Mouse (Mus musculus): ENCODE results near the gene Stxbp3.
"Not testable (repeated sequence)": the region's sequence is repeated elsewhere in the genome, so short reads cannot be mapped to it uniquely, and the experiment has no call there.

Gene Stxbp3

DNA sequence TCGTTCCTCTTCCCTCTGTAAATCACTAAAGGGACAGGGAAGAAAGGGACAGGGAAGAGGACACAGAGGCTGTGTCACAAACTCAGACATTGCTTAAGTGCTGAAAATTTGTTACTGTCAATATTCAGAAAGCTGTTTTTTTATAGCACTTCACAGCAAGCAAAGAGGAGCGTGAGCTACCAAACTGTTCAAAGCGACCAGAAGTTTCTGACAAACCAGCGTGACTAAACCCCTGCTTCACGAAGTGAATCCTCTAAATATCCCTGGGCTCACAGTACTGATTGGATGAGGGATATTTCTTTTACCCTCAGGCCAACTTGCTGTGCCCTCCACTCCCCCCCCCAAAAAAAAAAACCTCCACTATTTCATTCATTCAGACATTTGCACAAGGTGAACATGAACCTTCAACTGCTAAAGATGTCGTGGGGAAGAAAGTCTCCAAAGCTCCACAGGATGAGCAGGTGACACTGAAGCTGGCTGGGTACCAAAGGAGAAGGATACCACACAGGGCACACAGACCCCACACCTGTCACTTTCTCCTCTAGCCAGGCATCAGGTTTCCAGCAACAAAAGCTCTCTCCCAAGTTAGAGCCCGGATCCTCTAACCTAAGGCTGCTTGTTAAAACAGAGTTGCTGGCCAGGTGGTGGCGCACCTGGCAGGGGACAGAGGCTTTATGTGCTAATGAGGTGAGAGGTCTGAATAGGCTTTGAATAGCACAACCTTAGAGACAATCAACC lies 16.2 kb upstream of the Stxbp3 start:
- DNase-seq = peak; percentile 60

DNA sequence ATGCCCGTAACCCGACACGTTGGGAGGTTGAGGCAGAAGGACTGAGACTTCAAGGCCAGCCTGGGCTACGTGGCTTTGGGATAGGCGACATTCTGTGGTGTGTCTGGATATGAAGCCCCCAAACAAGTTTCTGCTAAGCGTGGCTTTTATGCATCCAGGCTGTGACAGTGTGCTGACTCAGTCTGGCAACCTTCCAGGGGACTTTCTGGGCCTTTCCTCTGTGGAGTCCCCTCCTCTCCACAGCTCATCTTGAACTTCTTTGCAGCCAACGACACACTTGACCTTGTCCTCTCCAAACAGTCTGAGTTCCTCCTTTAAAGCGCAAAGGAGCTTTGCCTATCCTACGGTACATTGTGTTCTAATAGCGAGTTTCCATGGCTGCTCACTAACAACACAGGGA lies 15.5 kb upstream of the Stxbp3 start:
- no peak for DNase-seq

DNA sequence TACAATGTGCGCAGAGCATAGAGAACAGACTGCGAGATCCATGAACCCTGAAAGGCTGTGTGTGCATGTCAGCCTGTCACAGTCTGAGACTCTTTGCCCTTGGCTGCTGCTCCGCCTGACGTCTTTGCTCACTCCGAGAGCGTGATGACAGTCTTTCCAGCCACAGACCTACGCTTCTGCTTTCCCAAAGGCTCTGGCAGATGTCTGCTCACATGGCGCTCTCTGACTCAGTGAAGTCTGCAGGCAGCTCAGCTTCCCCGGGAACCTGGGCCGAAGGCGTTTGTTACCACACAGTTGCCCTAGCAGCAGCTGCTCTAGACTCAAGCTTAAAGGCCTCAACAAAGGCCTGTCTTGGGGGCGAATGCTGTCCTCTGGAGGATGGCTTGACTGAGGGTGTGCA lies 15.0 kb upstream of the Stxbp3 start:
- DNase-seq = no peak

DNA sequence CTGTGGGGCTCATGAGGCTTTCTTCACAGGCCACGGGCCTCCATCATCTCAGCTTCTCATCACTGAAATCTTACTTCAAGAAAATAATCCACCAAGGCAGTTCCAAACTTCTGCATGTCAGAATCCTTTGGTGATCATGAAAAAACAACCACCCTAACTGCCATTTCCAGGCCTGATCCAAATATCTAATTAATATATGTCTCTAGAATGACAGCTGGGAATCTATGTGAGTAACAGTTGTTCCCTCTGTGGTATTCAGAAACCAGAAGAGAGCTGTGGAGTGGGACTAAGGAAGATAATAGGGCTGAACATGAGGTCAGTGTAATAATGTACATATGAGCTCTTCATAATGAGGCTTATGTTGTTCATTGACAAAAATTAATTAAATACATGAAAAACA lies 12.9 kb upstream of the Stxbp3 start:
- DNase-seq = no peak

DNA sequence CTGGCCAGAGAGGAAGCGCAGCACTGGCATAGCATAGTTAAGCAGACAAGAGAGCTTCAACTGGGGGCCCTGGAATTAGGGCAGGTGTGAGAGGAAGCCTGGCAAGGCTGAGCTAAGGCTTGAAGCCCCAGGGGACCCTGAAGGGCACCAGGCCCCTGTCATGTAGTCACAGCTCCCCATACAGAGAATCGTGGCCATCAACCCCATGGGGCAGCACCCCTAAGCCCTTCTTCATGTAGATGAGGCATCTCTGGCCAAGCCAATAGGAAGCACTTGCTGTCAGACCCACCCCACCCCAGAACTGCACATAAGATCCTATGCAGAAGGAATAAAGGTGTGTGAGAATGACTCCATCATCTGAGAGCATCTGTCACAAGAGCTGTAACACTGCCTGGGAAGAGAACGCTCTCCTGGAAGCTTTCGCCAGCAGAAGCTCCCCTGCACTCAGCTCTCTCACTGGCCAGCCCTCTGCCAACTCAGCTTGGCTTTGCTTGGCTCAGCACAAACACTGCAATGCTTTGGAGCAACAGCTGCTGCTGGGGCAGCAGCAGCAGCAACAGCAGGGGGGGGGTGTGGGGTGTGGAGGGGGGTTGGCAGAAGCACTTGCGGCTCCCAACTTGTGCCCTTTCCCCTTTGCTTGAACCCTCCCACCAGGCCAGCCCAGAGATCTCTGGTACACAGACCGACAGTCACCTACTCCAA lies 11.8 kb upstream of the Stxbp3 start:
- no peak for DNase-seq

DNA sequence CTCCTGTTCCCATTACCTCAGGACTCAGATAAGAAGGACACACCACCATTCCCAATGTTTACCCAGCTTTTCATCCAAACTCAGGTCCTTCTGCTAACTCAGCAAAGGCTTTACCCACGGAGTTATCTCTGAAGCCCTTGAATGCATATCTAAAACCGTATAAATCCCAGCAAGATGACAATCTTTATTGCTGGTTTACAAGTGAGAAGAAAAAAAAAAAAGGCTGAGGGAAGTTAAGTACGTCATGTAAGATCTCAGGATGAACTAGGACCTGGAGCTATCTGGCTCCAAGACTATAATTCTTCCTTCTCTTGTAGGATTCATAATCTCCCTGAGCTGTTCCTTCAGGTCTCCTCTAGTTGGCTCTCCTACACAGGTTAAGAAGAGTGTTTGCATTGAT lies 11.2 kb upstream of the Stxbp3 start:
- no peak for DNase-seq

DNA sequence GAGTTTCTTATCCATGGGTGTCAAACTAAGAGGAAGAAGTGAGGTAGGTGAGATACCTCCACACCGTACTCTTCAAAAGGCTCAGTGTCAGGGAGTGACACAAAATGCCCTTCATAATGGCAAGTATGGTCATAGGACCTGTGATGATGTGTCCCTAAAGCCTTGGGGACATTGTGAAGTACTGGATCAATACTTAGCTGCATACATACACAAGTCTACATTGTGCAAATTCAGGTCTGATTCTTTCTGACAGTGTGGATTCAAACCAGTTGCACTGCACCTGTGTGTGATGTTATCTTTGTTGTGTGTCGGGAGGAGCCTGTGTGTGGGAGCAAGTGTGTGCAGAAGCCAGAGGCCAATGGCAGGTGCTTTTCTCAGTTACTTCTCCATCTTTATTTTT lies 10.7 kb upstream of the Stxbp3 start:
- DNase-seq = no peak

DNA sequence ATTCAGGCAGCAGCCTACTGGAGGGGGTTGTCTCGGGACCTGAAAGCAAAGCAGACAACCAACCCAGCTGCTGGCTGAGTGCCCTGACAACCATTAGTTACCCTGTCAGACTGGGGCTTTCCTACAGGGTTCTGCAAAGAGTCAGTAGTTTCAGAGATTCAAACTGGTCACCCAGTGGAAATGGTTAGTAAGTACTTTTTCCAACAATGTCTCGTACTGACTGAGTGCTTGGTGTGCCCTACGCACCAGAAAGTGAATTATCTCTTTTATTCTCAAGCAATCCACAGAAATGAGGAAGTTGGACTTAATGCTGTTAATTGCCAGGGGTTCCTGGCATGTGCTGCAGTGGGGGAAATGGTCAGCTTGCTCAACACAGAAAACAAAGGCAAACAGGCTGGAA lies 10.2 kb upstream of the Stxbp3 start:
- DNase-seq = no peak

DNA sequence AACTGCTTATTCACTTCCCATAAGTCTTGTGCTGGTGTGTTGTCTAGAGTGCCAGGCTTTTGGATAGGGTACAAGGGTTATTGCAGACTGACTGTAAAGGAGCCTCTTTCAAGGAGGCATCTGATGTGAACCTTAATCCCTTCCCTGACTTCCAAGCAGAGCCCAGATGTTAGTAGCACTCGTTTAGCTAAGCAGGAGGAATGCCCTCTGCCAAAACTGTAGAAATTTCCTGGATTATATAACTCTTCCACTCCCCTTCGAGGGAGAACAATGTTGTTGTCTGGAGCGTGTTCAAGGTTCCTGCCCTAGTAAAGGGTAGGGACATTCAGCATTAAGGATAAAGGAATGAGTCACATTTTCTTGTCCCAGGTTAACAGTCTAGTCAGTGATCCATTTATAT lies 6.3 kb upstream of the Stxbp3 start:
- no peak for DNase-seq

DNA sequence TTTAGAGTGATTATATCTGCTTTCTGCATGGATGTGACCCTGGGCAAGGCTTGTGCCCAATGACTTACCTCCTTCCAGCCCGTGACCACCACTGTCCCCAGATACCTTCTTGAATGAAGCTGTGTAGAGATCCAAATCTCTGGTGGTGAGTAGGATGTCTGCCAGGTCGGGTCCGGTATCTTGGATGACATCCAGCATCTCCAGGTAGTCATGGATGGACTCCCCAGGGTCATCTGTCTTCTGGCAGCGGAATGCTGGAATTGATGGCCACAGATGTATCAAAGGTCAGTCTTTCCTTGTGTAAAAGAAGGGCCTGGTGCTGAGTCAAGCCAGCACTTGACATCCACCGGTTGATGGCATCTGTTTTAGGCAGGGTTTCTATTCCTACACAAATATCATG lies 4.2 kb upstream of the Stxbp3 start:
- no peak for DNase-seq

DNA sequence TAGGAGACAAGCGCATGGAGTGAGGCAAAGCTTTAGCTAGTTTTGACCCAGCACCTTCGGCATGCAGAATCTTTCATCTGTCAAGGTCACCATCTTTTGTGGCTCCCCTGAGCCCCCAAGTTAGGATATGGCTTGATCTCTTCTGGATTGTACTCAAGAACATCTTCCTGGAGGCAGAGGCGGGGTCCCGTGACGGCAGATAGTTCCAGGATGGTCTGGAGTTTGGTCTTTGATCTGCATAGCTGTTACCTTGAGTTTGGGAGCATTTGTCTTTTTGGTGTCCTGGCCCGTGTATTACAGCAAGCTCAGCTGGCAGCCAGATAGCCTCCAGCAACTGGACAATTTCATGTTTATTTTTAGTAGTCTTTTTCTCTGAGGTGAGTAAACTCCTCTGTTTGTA lies 3.7 kb upstream of the Stxbp3 start:
- no peak for DNase-seq

DNA sequence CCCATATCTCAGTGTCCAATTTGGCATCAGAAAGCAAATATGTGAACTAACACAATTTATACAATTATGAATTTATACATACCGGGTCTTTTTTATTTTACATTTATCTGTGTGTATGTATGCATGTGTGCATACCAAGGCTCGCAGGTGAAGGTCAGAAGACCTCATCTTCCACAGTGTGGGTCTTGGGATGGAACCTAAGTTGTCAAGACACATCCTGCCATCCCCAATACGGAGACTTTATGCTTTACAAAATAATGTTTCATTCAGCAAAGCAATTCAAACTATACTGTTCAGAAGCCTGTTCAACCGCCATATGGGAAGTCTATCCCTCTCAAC lies 359 bp upstream of the Stxbp3 start:
- DNase-seq = no peak

DNA sequence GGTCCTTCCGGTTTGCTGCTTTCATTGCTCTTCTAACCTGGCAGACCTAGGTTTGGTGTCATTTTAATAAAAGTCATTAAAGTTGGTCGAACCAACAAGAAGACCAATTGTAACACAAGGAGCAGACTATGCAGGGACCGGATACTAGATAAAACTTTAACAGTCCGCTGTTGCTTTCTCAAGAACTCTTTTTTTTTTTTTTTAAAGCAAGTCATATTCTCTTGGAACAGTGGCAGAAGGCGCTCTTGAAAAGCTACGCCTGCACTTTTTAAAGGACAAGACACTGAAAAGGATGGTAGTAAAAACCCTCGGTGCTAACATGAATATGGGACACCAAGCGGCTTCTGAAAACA lies 703 bp downstream of the Stxbp3 start:
- no peak for DNase-seq

DNA sequence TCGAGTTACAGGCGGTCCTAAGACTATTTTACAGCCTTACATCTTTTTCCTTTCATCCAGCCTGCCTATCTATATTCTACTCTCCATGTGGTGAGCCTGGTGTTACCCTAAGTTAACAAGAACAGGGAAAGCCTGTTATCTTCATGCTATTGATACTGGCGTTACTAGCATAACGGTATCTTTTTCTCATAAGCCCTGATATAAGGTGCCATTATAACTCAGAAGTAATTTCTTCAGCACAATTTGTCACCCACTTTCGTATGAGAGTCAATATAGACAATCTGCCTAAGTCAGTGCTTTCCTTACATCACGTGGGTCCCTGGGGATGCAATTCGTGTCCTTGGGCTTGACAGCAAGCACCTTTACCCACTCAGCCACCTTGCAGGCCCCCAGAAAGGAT lies 1.3 kb downstream of the Stxbp3 start:
- DNase-seq = no peak

DNA sequence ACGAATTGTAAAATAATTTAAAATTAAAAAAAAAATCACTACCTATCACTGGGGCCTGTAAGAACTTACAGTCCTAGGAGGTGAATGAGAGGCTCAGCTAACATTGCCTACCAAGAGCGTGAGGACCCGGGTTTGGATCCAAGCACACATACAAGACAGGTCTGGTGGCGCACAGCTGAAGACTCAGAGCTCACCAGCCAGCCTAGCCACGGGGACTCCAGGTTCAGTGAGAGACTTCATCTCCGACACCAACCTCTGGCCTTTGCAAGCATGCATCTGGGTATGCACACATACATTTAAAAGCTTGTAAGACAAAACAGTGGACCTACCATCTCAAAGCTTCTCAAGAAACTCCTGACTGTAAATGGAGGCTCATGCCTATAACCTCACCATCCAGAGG lies 3.4 kb downstream of the Stxbp3 start:
- no peak for DNase-seq

DNA sequence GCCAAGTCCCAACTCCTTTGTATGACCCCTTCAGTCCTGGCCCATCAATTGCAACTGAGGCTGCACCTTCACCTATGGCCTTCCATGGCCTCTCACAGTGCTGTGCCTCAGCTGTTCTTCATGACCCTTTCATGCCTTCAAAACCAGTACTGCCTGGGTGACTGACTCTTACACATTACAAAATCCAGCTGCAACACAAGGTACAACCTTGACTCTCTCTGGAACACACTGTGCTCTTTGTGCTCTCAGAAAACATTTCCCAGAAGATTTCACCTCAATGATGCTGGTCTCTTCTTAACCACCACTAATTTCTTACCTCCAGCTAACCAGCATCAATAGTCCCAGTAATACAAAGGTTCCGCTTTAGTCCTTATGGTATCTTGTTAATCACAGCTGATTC lies 6.6 kb downstream of the Stxbp3 start:
- DNase-seq = not testable (repeated sequence)

DNA sequence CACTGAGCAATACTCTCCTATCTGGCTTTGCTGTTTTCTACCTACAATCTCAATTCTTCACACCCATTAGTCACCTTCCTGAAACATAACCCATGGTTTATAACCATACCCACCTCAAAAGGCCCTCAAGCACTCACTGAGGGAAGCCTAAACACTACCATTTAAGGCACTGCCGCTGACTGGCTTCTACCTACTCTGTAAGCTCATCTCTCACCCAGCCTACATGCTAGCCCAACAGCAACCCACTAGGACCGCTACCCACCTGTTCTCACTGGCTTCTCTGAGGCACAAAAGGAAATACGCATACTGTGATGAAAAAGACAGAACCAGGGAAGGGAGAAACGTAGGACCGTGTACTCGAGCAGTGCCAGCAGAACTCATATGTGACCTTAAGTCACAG lies 8.6 kb downstream of the Stxbp3 start:
- no peak for DNase-seq

DNA sequence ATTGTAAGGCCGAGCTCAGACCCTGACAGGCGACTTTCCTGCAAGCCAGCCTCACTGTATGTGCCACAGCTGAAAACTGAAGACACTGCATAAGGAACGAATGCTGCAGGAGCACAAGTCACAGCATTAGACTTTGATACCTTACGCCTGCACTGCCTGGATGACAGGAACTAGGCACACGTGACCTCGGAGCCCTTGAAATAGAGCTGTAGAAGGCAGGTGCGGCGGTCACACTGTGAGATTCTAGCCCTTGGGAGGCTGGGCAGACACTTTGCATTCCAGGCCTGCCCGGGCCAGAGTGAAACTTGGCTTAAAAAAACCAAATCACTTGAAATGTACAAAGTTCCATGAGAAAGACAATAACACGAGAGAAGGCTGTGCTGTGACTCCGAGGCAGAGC lies 9.8 kb downstream of the Stxbp3 start:
- no peak for DNase-seq

DNA sequence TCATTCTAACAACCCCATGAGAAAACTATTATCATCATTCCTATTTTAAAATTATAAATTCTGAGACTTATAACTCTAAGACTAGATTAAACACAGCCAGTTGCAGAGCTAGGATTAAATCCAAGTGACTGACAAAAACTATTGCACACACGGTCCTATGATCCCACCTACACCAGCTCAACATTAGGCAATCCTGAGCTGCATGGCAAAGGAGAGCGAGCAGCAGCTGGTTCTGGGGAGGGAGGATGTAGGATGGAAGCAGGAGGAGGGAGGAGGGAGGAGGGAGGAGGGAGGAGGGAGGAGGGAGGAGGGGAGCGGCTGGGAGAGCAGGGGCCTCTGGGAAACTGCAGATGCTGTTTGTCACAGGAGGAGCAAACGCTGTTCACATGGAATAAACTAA lies 24.7 kb downstream of the Stxbp3 start:
- no peak for DNase-seq

DNA sequence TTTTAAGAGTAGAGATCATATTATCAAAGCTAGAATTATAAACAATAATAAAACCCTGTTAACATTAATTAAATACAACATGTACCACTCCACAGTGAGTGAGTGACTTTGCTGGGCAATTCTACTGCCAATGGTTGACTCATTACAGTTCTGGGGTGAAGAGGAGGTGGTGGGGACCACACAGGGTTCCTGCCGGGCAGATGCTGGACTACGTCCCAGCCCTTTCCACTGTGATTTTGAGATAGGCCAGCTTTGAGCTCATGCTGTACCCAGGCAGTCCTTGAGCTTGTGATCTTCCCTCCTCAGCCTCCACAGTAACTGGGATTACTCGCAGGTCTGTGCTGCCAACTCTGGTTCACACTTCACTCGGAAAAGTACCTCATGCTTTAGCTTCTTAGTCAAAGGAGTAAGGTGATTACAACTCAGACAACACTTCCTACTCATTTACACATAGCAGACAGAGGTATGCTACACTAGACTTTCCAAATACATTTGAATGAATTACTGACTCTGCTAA lies 29.5 kb downstream of the Stxbp3 start:
- DNase-seq = no peak

DNA sequence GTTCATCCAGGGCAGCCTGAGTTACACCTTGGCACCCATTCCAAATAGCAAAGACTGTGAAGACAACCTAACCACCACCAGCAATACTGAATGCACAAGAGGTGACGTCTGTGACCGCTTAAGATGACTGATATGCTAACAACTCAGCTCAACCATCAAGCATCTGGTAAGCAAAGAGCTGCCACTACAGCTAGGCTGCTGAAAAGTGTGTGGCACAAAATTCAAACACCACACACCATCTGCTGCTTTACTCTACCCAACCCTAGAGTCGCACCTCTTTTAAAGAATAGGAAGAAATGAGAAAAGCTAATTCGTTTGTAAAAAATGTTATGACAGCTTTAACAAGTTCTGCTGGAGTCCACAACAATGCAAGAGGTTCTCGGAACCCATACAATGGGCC lies 34.7 kb downstream of the Stxbp3 start:
- no peak for DNase-seq

DNA sequence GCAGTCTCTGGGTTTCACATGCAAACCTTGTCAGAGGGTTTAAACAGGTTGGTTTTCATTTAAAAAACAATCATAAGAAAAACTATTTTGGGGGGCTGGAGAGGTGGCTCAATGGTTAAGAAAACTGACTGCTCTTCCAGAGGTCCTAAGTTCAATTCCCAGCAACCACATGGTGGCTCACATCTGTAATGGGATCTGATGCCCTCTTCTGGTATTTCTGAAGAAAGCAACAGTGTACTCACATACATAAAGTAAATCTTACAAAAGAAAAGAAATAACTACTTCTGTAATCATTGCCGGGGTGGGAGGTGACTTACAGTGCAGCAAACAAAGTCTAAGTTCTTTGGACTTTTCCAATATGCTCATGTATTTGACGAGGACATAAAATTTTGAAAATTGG lies 42.0 kb downstream of the Stxbp3 start:
- DNase-seq = no peak

DNA sequence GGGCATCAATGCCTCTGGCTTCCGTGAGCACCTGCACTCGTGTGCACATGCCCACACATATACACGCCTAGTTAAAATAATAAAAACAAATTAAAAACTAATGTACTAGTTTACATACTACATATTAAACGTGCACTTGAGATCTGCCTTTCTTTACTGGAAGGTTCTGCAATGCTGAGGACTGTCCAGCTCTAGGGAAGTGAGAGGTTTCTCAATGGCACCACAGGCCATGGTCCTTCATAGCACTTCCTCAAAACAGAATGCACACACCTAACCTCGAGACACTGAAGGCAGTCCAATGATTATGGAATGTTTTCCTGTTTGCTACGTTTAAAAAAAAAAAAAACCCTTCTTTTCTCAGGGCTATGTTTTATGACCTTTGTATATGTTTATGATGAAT lies 42.6 kb downstream of the Stxbp3 start:
- DNase-seq = no peak

DNA sequence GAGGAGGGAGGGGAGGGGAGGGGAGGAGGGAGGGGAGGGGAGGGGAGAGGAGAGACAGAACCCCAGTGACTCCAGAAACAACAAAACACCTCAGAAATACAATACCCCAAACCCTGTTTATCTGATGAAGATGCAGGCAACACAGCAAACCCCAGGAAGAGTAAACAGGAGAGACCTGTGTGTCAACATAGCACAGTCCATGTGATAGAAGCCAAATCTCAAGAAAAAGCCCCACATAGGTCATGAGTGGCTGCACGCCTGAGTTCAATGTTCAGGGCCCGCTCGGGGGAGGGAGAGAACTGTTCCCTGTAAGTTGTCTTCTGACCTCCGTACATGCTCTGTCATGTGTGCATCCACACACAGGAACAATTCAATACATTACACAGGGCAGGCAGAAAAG lies 43.9 kb downstream of the Stxbp3 start:
- no peak for DNase-seq
